Mouse (Mus musculus) lung, embryonic 15.5 days (tissue): ENCODE measurements around the gene Gm10778. TPM values are rescaled to one million over a fixed set of nuclear protein-coding genes. Genes with fewer than 3 reads are reported as not detected.
"Not testable (repeated sequence)": the region's sequence is repeated elsewhere in the genome, so short reads cannot be mapped to it uniquely, and the experiment has no call there.

Experiments used
- ATAC-seq: fragments of 200-750 bp; cut with Nextera tagmentation; 2 replicates; pipeline ENCODE4 v1.8.0; 2017; ENCODE audit warnings: moderate number of reproducible peaks, borderline replicate concordance; ENCODE audit not compliant: low FRiP score, low TSS enrichment; ENCODE audit errors: extremely low read depth
- H3K27ac ChIP-seq: fragments of 300-500 bp; sonication (generic); 2 replicates; pipeline ENCODE4 v1.5.1; 2015; ENCODE audit warnings: moderate library complexity, mild to moderate bottlenecking, inconsistent platforms
- H3K27me3 ChIP-seq: fragments of 300-500 bp; sonication (generic); 2 replicates; pipeline ENCODE4 v1.6.1; 2015; ENCODE audit warnings: inconsistent platforms
- H3K36me3 ChIP-seq: fragments of 300-500 bp; sonication (generic); 2 replicates; pipeline ENCODE4 v1.6.1; 2015; ENCODE audit warnings: inconsistent platforms
- H3K4me1 ChIP-seq: fragments of 300-500 bp; sonication (generic); 2 replicates; pipeline ENCODE4 v1.6.1; 2015; ENCODE audit warnings: inconsistent platforms
- H3K4me2 ChIP-seq: fragments of 300-500 bp; sonication (generic); 2 replicates; pipeline ENCODE4 v1.6.1; 2015; ENCODE audit warnings: inconsistent platforms, mild to moderate bottlenecking, moderate library complexity
- H3K4me3 ChIP-seq: fragments of 300-500 bp; sonication (generic); 2 replicates; pipeline ENCODE4 v1.5.1; 2015; ENCODE audit warnings: mild to moderate bottlenecking, inconsistent platforms
- H3K9ac ChIP-seq: fragments of 300-500 bp; sonication (generic); 2 replicates; pipeline ENCODE4 v1.6.1; 2015; ENCODE audit warnings: inconsistent platforms
- H3K9me3 ChIP-seq: fragments of 300-500 bp; sonication (generic); 2 replicates; pipeline ENCODE4 v1.6.1; 2016; ENCODE audit warnings: inconsistent platforms
- WGBS: fragments of 180-500 bp; shearing (Covaris S2); methylation state at CpG from one replicate; pipeline ENCODE4 v1.1.7; 2015; 5-methylcytosine and 5-hydroxymethylcytosine counted together
- polyA plus RNA-seq: library from polyadenylated mRNA; unstranded; fragments of >200 nt; fragmentation: Nextera tagmentation; extraction: Ambion mirVana; gene quantifications from 2 replicates; pipeline ENCODE4 v1.2.1, GENCODE M21; 2015

Gm10778 gene
- polyA plus RNA-seq, 1 experiment from 2014 or later: 4.3 TPM

- Histone ChIP-seq H3K36me3 (no peaks in the 10 kb centered on the region), H3K4me2 (no peak overlapping the region), H3K27ac (no peak overlapping the region), H3K4me1 (peaks cover 11% of the 10 kb centered on the region), H3K4me3 (no peak overlapping the region), H3K9ac (no peak overlapping the region), H3K27me3 (no peaks in the 10 kb centered on the region), H3K9me3 (no peaks in the 10 kb centered on the region)
- WGBS: 14% methylated on average over 8 of the region's 8 CpGs
- ATAC-seq: no peak
Measured at GRCm38 (mm10) chr10:81636338-81636737, 12.5 kb upstream of the Gm10778 start.

GRCm38 (mm10) chr10:81638101-81638500 is 10.8 kb upstream of the Gm10778 start:
- 68% methylated on average over 6 of the region's 6 CpGs for WGBS

GRCm38 (mm10) chr10:81640825-81641224 is 8.0 kb upstream of the Gm10778 start:
- H3K4me3 ChIP-seq, H3K27me3 ChIP-seq, H3K9ac ChIP-seq, ATAC-seq, H3K4me2 ChIP-seq, H3K27ac ChIP-seq, H3K36me3 ChIP-seq, H3K9me3 ChIP-seq: not testable (repeated sequence)
- WGBS: 29% methylated on average over 4 of the region's 4 CpGs
- peaks cover 12% of the 10 kb centered on the region for H3K4me1 ChIP-seq

More at GRCm38 (mm10) chr10:81638101-81638500, 10.8 kb upstream of the Gm10778 start:
- Histone ChIP-seq H3K27me3 (no peaks in the 10 kb centered on the region), H3K36me3 (no peaks in the 10 kb centered on the region), H3K9me3 (no peaks in the 10 kb centered on the region), H3K4me3 (no peak overlapping the region), H3K4me1 (peaks cover 20% of the 10 kb centered on the region), H3K27ac (no peak overlapping the region), H3K9ac (no peak overlapping the region), H3K4me2 (no peak overlapping the region)
- no peak for ATAC-seq

GRCm38 (mm10) chr10:81641566-81641965 is 7.3 kb upstream of the Gm10778 start:
- 94% methylated on average over 2 of the region's 2 CpGs for WGBS
- ATAC-seq: no peak
- H3K4me1 ChIP-seq: peaks cover 12% of the 10 kb centered on the region
- H3K27ac ChIP-seq: no peak overlapping the region
- H3K36me3 ChIP-seq: no peaks in the 10 kb centered on the region
- H3K27me3 ChIP-seq: no peaks in the 10 kb centered on the region
- no peak overlapping the region for H3K4me3 ChIP-seq
- H3K4me2 ChIP-seq: no peak overlapping the region
- no peaks in the 10 kb centered on the region for H3K9me3 ChIP-seq
- H3K9ac ChIP-seq: no peak overlapping the region

GRCm38 (mm10) chr10:81641978-81642647 is 6.7 kb upstream of the Gm10778 start:
- Histone ChIP-seq H3K36me3 (no peaks in the 10 kb centered on the region), H3K4me1 (peaks cover 12% of the 10 kb centered on the region), H3K4me3 (peak overlapping the region; percentile 74), H3K27me3 (no peaks in the 10 kb centered on the region), H3K9ac (peak overlapping the region; percentile 95), H3K27ac (0 out of 2 replicates have a peak overlapping the region, but pooled peaks have one; percentile 96), H3K4me2 (peak overlapping the region; percentile 82), H3K9me3 (no peaks in the 10 kb centered on the region)
- ATAC-seq: no peak
- 73% methylated on average over 8 of the region's 8 CpGs for WGBS

DNA sequence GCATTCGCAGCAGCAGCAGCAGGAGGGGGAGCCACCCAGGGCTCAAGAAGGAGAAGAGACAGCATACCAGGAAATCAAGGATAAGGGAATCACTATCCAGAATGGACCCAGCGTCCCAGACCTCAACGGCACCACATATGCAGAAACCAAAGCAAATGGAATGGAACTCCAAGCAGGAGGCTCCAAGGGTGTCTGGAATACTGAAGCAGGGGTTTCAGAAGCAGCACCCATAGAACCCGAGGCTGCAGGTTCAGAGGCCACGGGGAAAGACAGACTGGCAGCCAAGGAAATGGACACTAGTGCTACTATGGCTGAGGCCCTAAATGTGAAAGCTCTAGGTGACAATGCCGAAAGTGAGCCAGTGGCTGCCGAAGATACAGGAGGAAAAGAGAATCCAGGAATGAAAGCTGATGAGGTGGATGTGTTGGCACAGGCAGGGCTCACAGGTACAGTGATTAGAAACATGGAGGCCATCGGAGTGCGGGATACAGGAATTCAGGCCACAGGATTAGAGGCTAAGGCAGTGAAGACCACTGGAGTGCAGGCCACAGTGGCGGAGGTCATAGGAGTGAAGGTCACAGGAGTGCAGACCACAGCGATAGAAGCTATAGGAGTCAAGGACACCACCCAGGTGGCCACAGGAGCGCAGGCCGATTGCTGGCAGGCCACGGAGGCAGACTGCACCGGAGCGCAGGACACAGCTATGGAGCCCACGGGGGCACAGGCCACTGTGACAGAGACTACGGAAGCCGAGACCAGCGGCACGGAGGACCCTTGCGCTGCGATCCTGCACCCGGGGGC is 6.0 kb upstream of the Gm10778 start:
- peaks cover 12% of the 10 kb centered on the region for H3K4me1 ChIP-seq
- peak overlapping the region; percentile 95 for H3K9ac ChIP-seq
- no peaks in the 10 kb centered on the region for H3K36me3 ChIP-seq
- H3K4me3 ChIP-seq: peak overlapping the region; percentile 74
- peak overlapping the region; percentile 82 for H3K4me2 ChIP-seq
- H3K9me3 ChIP-seq: no peaks in the 10 kb centered on the region
- ATAC-seq: peak; percentile 44
- WGBS: 14% methylated on average over 24 of the region's 24 CpGs
- H3K27ac ChIP-seq: peak overlapping the region; percentile 96
- H3K27me3 ChIP-seq: no peaks in the 10 kb centered on the region

DNA sequence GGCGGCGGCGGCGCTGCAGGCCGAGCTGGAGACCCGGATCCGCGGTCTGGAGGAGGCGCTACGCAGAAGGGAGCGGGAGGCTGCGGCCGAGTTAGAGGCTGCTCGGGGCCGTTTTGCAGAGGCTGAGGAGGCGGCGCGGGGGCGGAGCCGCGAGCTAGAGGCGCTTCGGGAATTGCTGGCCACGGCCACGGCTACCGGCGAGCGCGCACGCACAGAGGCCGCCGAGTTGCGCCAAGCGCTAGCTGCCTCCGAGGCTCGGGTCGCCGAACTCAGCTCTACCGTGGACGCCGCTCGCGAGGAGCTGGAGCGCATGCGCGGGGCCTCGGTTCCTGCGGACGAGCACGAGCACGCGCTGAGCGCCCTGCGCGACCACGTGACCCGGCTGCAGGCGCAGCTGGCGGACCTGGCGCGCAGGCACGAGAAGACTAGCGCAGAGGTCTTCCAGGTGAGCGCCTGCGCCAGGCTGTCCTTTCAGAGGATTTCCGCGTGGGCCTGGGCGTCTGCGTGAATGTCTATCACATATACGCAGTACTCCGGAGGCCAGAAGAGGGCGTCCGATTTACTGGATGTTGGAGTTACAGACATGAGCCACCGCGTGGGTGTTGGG is 5.3 kb upstream of the Gm10778 start:
- H3K4me2 ChIP-seq: peak overlapping the region; percentile 82
- no peaks in the 10 kb centered on the region for H3K9me3 ChIP-seq
- WGBS: under 1% methylated on average over 75 of the region's 75 CpGs
- H3K36me3 ChIP-seq: no peaks in the 10 kb centered on the region
- ATAC-seq: peak; percentile 90
- H3K4me1 ChIP-seq: peaks cover 12% of the 10 kb centered on the region
- H3K9ac ChIP-seq: peak overlapping the region; percentile 95
- peak overlapping the region; percentile 96 for H3K27ac ChIP-seq
- no peaks in the 10 kb centered on the region for H3K27me3 ChIP-seq
- H3K4me3 ChIP-seq: peak overlapping the region; percentile 74

DNA sequence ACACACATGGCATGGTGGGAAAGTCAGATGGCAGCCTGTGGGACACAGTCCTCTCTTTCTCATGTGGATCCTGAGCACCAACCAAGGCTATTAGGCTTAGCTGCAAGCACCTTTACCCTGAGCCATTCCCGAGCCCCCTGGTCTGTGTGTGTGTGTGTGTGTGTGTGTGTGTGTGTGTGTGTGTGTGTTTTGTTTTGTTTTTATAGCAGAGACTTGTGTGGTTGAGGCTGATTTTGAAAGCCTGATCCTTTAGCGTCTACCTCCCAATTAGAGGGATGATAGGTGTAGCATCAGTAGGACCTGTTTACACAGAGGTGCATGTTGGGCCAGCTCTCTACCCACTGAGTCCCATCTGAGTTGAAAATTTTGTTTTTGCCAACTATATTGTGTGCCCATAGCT is 4.7 kb upstream of the Gm10778 start:
- Histone ChIP-seq H3K36me3 (no peaks in the 10 kb centered on the region), H3K27me3 (no peaks in the 10 kb centered on the region), H3K4me2 (peak overlapping the region; percentile 82), H3K9ac (peak overlapping the region; percentile 95), H3K4me1 (peaks cover 12% of the 10 kb centered on the region), H3K9me3 (no peaks in the 10 kb centered on the region), H3K4me3 (peak overlapping the region; percentile 74), H3K27ac (peak overlapping the region; percentile 96)
- 48% methylated on average over 2 of the region's 2 CpGs for WGBS
- ATAC-seq: no peak; the same call in 1 of the 2 replicates

GRCm38 (mm10) chr10:81644716-81645115 is 4.1 kb upstream of the Gm10778 start:
- Histone ChIP-seq H3K4me1 (peaks cover 12% of the 10 kb centered on the region), H3K4me2 (no peak overlapping the region), H3K36me3 (no peaks in the 10 kb centered on the region), H3K27me3 (no peaks in the 10 kb centered on the region), H3K9me3 (no peaks in the 10 kb centered on the region), H3K4me3 (no peak overlapping the region), H3K27ac (no peak overlapping the region), H3K9ac (no peak overlapping the region)
- 87% methylated on average over 18 of the region's 18 CpGs for WGBS
- no peak for ATAC-seq

GRCm38 (mm10) chr10:81645391-81645790 is 3.5 kb upstream of the Gm10778 start:
- 87% methylated on average over 4 of the region's 4 CpGs for whole genome bisulfite sequencing

DNA sequence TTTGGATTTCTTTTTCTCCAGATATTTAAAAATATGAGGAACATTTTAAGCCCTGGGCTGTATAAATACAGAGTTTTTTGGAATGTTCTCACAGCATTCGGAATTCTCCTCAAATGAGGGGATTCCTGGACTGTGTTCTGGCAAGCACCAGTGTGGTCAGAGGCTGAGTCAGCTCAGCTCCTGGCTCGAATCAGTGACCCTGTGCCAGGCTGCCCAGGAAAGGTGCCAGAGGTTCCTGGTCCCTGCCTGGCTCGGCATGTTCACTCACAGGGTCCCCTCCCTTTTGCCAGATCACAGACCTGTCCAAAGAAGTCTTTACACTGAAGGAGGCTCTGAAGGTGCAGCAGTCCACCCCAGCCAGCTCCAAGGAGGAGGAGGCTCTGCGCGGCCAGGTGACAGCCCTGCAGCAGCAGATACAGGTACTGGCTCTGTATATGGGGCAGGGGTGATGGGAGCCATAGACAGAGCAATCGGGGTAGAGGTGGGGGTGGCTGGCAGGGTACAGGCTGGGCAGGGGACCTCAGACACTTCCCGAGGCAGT is 2.8 kb upstream of the Gm10778 start:
- Histone ChIP-seq H3K27ac (no peak overlapping the region), H3K9me3 (no peaks in the 10 kb centered on the region), H3K27me3 (no peaks in the 10 kb centered on the region), H3K4me3 (no peak overlapping the region), H3K4me2 (no peak overlapping the region), H3K4me1 (peaks cover 18% of the 10 kb centered on the region), H3K9ac (no peak overlapping the region), H3K36me3 (no peaks in the 10 kb centered on the region)
- ATAC-seq: no peak
- WGBS: 74% methylated on average over 7 of the region's 7 CpGs

More at GRCm38 (mm10) chr10:81645391-81645790, 3.5 kb upstream of the Gm10778 start:
- no peak overlapping the region for H3K27ac ChIP-seq
- H3K4me2 ChIP-seq: no peak overlapping the region
- no peaks in the 10 kb centered on the region for H3K9me3 ChIP-seq
- no peak overlapping the region for H3K4me3 ChIP-seq
- no peak for ATAC-seq
- H3K9ac ChIP-seq: no peak overlapping the region
- no peaks in the 10 kb centered on the region for H3K36me3 ChIP-seq
- peaks cover 18% of the 10 kb centered on the region for H3K4me1 ChIP-seq
- H3K27me3 ChIP-seq: no peaks in the 10 kb centered on the region
